In the genomic region with DNA sequence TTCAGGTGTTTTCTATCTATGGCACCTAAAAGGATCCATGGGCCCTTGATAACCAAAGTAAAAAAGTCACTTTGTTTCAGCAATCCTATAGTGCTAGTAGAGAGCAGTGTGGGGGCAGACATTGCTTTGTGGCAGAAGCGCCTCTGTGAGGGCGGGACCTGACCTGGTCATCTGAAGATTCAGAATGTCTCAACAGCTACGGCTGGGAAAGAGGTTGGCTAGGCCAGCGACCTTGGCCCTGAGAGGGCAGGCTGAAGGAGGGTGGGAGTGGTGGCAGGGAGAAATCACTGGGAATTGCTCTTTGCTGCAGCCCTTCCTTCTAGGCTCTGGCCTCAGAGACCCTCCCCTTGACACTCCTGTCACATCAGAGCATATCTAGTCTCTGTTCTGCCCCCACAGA, we compare ENCODE assay signal across 25 mouse cellular contexts. TPM values are rescaled to one million over a fixed set of nuclear protein-coding genes. Genes with fewer than 3 reads are reported as not detected.
DNase-seq lines count a peak whose midpoint lies in the region; ATAC-seq lines count a peak whose summit lies in the region.
"Had no signal": no experiment of that assay in that cellular context is flagged by ENCODE, and none has a peak within 500 bp of the region (broad histone marks: within the 10 kb centered on the region; RNA-seq: fewer than 3 reads in every experiment).

No protein-coding gene starts in this region.

- H3K9me3 ChIP-seq in hindbrain, embryonic 13.5 days: no peaks in the 10 kb centered on the region
- H3K9me3 ChIP-seq in hindbrain, embryonic 14.5 days (ENCODE audit: control insufficient read depth, low read length): no peaks in the 10 kb centered on the region
- H3K9me3 ChIP-seq: G1E; heart, embryonic 12.5 days; heart, embryonic 15.5 days; intestine, embryonic 15.5 days had no signal

- peaks cover 56% of the 10 kb centered on the region for H3K36me3 ChIP-seq in hindbrain, embryonic 13.5 days
- peaks cover 59% of the 10 kb centered on the region for H3K36me3 ChIP-seq in hindbrain, embryonic 14.5 days (replicated peaks; ENCODE audit: control insufficient read depth, insufficient read depth)

- no peak overlapping the region for H3K4me2 ChIP-seq in hindbrain, embryonic 13.5 days
- H3K4me2 ChIP-seq in hindbrain, embryonic 14.5 days (replicated peaks): no peak overlapping the region
- H3K4me2 ChIP-seq: heart, embryonic 12.5 days; heart, embryonic 15.5 days; intestine, embryonic 15.5 days had no signal

- no peak overlapping the region for H3K4me3 ChIP-seq in hindbrain, embryonic 13.5 days
- H3K4me3 ChIP-seq in hindbrain, embryonic 14.5 days (replicated peaks; ENCODE audit: low read length): no peak overlapping the region
- H3K4me3 ChIP-seq: gastrocnemius, adult 2 months; heart, embryonic 12.5 days; heart, embryonic 15.5 days; intestine, embryonic 15.5 days had no signal

- peak overlapping the region; percentile 29; the same call in 1 of the 2 replicates for H3K9ac ChIP-seq in hindbrain, embryonic 13.5 days
- H3K9ac ChIP-seq in hindbrain, embryonic 14.5 days: no peak overlapping the region
- H3K9ac ChIP-seq: forebrain, postnatal 0 days; heart, embryonic 12.5 days; heart, embryonic 15.5 days; intestine, embryonic 15.5 days had no signal

- 80% methylated on average over 4 of the region's 4 CpGs for WGBS in hindbrain, embryonic 13.5 days
- WGBS in hindbrain, embryonic 14.5 days: 85% methylated on average over 4 of the region's 4 CpGs

- peak; percentile 44 for DNase-seq in adrenal gland, adult 2 months
- no peak for DNase-seq in adrenal gland, postnatal 10 days
- DNase-seq in hindbrain, embryonic 14.5 days (ENCODE audit: low spot score): no peak
- DNase-seq in thymus, postnatal 14 days: peak; percentile 3
- DNase-seq in thymus, postnatal 4 days: no peak
- DNase-seq in spleen, adult 12 weeks (ENCODE audit: low spot score): no peak
- DNase-seq: B cell, adult 2 months; cerebellum, adult 18-20 months; cerebellum, adult 9-10 months; cerebellum, postnatal 14 days; forebrain, postnatal 0 days; gastrocnemius, adult 2 months; gastrocnemius, postnatal 14 days; heart, adult 18-20 months; heart, postnatal 14 days; heart, postnatal 4 days had no signal

- H3K27me3 ChIP-seq in hindbrain, embryonic 13.5 days: no peaks in the 10 kb centered on the region
- no peaks in the 10 kb centered on the region for H3K27me3 ChIP-seq in hindbrain, embryonic 14.5 days (ENCODE audit: control insufficient read depth, insufficient read depth, low read length)
- H3K27me3 ChIP-seq: heart, embryonic 12.5 days; heart, embryonic 15.5 days; intestine, embryonic 15.5 days; Patski had no signal

- ATAC-seq in hindbrain, embryonic 13.5 days (ENCODE audit: low FRiP score): no peak
- ATAC-seq in hindbrain, embryonic 14.5 days (ENCODE audit: low FRiP score): no peak
- ATAC-seq: forebrain, embryonic 14.5 days; forebrain, postnatal 0 days; hindbrain, embryonic 16.5 days; intestine, embryonic 15.5 days; Patski had no signal

- no peak overlapping the region for H3K27ac ChIP-seq in hindbrain, embryonic 13.5 days
- no peak overlapping the region for H3K27ac ChIP-seq in hindbrain, embryonic 14.5 days
- H3K27ac ChIP-seq: gastrocnemius, adult 2 months; heart, embryonic 15.5 days; intestine, embryonic 15.5 days had no signal

- H3K4me1 ChIP-seq in hindbrain, embryonic 13.5 days (replicated peaks): peaks cover 46% of the 10 kb centered on the region
- peaks cover 28% of the 10 kb centered on the region for H3K4me1 ChIP-seq in hindbrain, embryonic 14.5 days (replicated peaks; ENCODE audit: control insufficient read depth, insufficient read depth, low read length)

RNA-seq across cellular contexts. Expression of a gene that starts 3.7 kb away (rescaled TPM):
- total RNA-seq in adrenal gland, adult 2 months (2021): 10 to 100 TPM; 71.2 to 90.8 TPM
- 524 and 593 TPM in 2 replicates for polyA plus RNA-seq in adrenal gland, adult 2 months (2012; rRNA removed)
- 10 to 100 TPM; 64.6 to 72.0 TPM for total RNA-seq in adrenal gland, postnatal 10 days (2021)
- 22.4 and 26.5 TPM in 2 replicates for polyA plus RNA-seq in hindbrain, embryonic 13.5 days (2015; fragmentation: Nextera tagmentation; extraction: Ambion mirVana)
- 29.1 and 29.2 TPM in 2 replicates for polyA plus RNA-seq in hindbrain, embryonic 14.5 days (2014; fragmentation: Nextera tagmentation; extraction: Ambion mirVana)

RNA-seq across cellular contexts. Expression of a gene that starts 7.5 kb away (rescaled TPM):
- total RNA-seq in adrenal gland, adult 2 months (2021): 10 to 100 TPM; 12.5 to 17.2 TPM
- polyA plus RNA-seq in adrenal gland, adult 2 months (2012; rRNA removed): 97.2 and 107 TPM in 2 replicates
- 10 to 100 TPM; 13.5 to 17.0 TPM for total RNA-seq in adrenal gland, postnatal 10 days (2021)
- polyA plus RNA-seq in hindbrain, embryonic 13.5 days (2015; fragmentation: Nextera tagmentation; extraction: Ambion mirVana): 14.9 and 15.8 TPM in 2 replicates
- polyA plus RNA-seq in hindbrain, embryonic 14.5 days (2014; fragmentation: Nextera tagmentation; extraction: Ambion mirVana): 12.2 and 12.4 TPM in 2 replicates

RNA-seq across cellular contexts. Expression of a gene that starts 11.5 kb away (rescaled TPM):
- total RNA-seq in adrenal gland, adult 2 months (2021): 1 to 10 TPM in 1 of 2 experiments, under 1 TPM in 1; 0.69 to 1.0 TPM
- polyA plus RNA-seq in adrenal gland, adult 2 months (2012; rRNA removed): 0.18 and 0.26 TPM in 2 replicates
- total RNA-seq in adrenal gland, postnatal 10 days (2021): under 1 TPM; 0.75 to 0.82 TPM
- 0.23 and 0.98 TPM in 2 replicates for polyA plus RNA-seq in hindbrain, embryonic 13.5 days (2015; fragmentation: Nextera tagmentation; extraction: Ambion mirVana)
- polyA plus RNA-seq in hindbrain, embryonic 14.5 days (2014; fragmentation: Nextera tagmentation; extraction: Ambion mirVana): 1.2 and 1.5 TPM in 2 replicates
- total RNA-seq: heart, adult 18-20 months had no signal

RNA-seq across cellular contexts. Expression of a gene that starts 19.9 kb away (rescaled TPM):
- 10 to 100 TPM; 16.1 to 18.3 TPM for total RNA-seq in adrenal gland, adult 2 months (2021)
- polyA plus RNA-seq in adrenal gland, adult 2 months (2012; rRNA removed): 45.9 and 50.7 TPM in 2 replicates
- 10 to 100 TPM; 16.8 to 22.4 TPM for total RNA-seq in adrenal gland, postnatal 10 days (2021)
- 58.9 TPM in 2 replicates for polyA plus RNA-seq in hindbrain, embryonic 13.5 days (2015; fragmentation: Nextera tagmentation; extraction: Ambion mirVana)
- polyA plus RNA-seq in hindbrain, embryonic 14.5 days (2014; fragmentation: Nextera tagmentation; extraction: Ambion mirVana): 48.2 and 50.6 TPM in 2 replicates

RNA-seq across cellular contexts. Expression of a gene that starts 36.4 kb away (rescaled TPM):
- 1 to 10 TPM in 1 of 2 experiments, under 1 TPM in 1; 0.76 to 2.2 TPM for total RNA-seq in adrenal gland, adult 2 months (2021)
- 1.2 and 2.1 TPM in 2 replicates for polyA plus RNA-seq in adrenal gland, adult 2 months (2012; rRNA removed)
- total RNA-seq in adrenal gland, postnatal 10 days (2021): 1 to 10 TPM in 1 of 2 experiments, under 1 TPM in 1; 0.97 to 1.7 TPM
- 0.39 and 0.65 TPM in 2 replicates for polyA plus RNA-seq in hindbrain, embryonic 13.5 days (2015; fragmentation: Nextera tagmentation; extraction: Ambion mirVana)
- polyA plus RNA-seq in hindbrain, embryonic 14.5 days (2014; fragmentation: Nextera tagmentation; extraction: Ambion mirVana): 0.32 and 0.98 TPM in 2 replicates
- polyA plus RNA-seq: hindbrain, embryonic 11.5 days; Patski had no signal

Comparison
In these comparisons a context has a peak if more than half of its experiments do, and no peak if none do; other contexts are left out.
1. DNase-seq: peak in adrenal gland, adult 2 months (single experiment) and thymus, postnatal 14 days (single experiment); none in adrenal gland, postnatal 10 days (single experiment), hindbrain, embryonic 14.5 days (single experiment), thymus, postnatal 4 days (single experiment) and spleen, adult 12 weeks (single experiment).
2. RNA of a gene that starts 3.7 kb away (polyA plus RNA-seq): 524 to 593 TPM in adrenal gland, adult 2 months; 29.1 to 29.2 TPM in hindbrain, embryonic 14.5 days and 22.4 to 26.5 TPM in hindbrain, embryonic 13.5 days; every median in the first group is over 10 times any median in the second.